ENCODE assay signal across 8 mouse cellular contexts in the genomic region with DNA sequence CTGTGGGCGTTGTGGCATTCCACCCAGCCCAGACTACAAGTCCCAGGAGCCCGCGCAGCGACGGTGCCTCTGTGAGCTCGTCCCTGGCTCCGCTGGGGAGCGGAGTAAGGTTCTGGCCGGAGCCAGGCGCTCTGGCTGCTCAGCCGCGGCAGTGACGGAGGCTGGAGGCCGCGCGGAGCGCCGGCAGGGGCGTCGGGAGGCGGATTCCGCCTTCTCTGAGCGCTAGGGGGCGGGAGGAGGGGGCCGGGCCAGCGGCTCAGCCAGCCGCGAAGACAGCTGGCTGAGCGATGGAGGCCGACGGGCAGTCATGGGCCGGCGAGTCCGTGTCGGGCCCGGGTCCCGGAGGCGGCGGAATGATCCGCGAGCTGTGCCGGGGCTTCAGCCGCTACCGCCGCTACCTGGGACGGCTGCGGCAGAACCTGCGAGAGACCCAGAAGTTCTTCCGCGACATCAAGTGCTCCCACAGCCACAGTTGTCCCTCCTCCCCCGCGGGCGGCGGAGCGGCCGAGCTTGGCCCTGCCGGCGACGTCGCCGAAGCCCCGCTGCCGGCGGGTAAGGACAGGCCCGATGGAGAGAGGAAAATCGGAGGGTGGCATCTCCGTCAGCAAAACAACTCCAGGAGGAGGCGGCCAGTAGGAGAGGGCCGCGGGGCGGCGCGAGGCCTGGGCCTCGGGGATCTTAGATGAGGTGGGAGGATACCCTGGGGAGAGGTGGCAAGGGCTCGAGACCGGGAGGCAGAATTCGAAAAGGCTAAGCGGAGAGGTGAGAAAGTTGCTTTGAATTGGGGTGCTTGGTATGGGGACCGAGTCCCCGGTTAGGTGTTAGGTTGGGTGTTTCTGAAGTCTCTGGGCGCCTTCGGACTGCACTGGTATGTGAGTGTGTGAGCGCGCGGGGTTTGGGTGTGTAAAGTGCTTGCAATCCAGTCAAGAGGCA. TPM values are rescaled to one million over a fixed set of nuclear protein-coding genes. Genes with fewer than 3 reads are reported as not detected.
DNase-seq lines count a peak whose midpoint lies in the region; ATAC-seq and TF ChIP-seq lines count a peak whose summit lies in the region.

Dstyk (plus strand) TSS at position 237 of the 933 bp plus-strand sequence.

- H3K27me3 ChIP-seq in forebrain, embryonic 10.5 days (ENCODE audit: poor library complexity, severe bottlenecking) = peaks cover 4% of the 10 kb centered on the region; the same call in 1 of the 2 replicates
- no peaks in the 10 kb centered on the region for H3K27me3 ChIP-seq in heart, embryonic 15.5 days
- no peaks in the 10 kb centered on the region for H3K27me3 ChIP-seq in liver, embryonic 14.5 days (ENCODE audit: control insufficient read depth, insufficient read depth, low read length)
- H3K27me3 ChIP-seq in neural tube, embryonic 11.5 days (ENCODE audit: control insufficient read depth, insufficient read depth, low read length) = no peaks in the 10 kb centered on the region
- no peaks in the 10 kb centered on the region for H3K27me3 ChIP-seq in stomach, postnatal 0 days (ENCODE audit: control insufficient read depth, insufficient read depth, low read length)

- H3K4me2 ChIP-seq in heart, embryonic 15.5 days = peak within 1 kb of the TSS; percentile 66
- peak within 1 kb of the TSS; percentile 83 for H3K4me2 ChIP-seq in liver, embryonic 14.5 days (ENCODE audit: low read depth)
- peak within 1 kb of the TSS; percentile 77 for H3K4me2 ChIP-seq in neural tube, embryonic 11.5 days (ENCODE audit: low read depth)
- H3K4me2 ChIP-seq in stomach, postnatal 0 days (replicated peaks; ENCODE audit: low read depth) = peak within 1 kb of the TSS; percentile 66

- under 1% methylated on average over 85 of the region's 85 CpGs for WGBS in forebrain, embryonic 10.5 days
- WGBS in heart, embryonic 15.5 days = 1% methylated on average over 81 of the region's 85 CpGs
- 1% methylated on average over 82 of the region's 85 CpGs for WGBS in liver, embryonic 14.5 days (ENCODE audit: insufficient replicate concordance)
- under 1% methylated on average over 85 of the region's 85 CpGs for whole genome bisulfite sequencing in neural tube, embryonic 11.5 days
- WGBS in stomach, postnatal 0 days = under 1% methylated on average over 80 of the region's 85 CpGs

- no peak; the same call in 1 of the 2 replicates for TF ChIP-seq EP300 in liver, embryonic 14.5 days (IDR thresholded peaks at IDR 0.05; ENCODE audit: low read depth)
- no peak for TF ChIP-seq EP300 in stomach, postnatal 0 days (optimal IDR thresholded peaks at IDR 0.05)

- peak; percentile 74 to 78 for DNase-seq in CD8-positive naive resting alpha-beta T cell, adult 2 months (ENCODE audit: low read depth in 2 of 2, low spot score in 2 of 2)
- peak; percentile 81 for DNase-seq in c-Kit-positive CD71-negative TER-119-negative erythroid progenitor cells, embryonic 14.5 days (ENCODE audit: low read depth)
- DNase-seq in forebrain, embryonic 10.5 days (ENCODE audit: extremely low spot score, low spot score) = peak; percentile 93
- peak; percentile 95 to 98 for DNase-seq in kidney, postnatal 25 days
- peak; percentile 79 to 84 (median 81) for DNase-seq in liver, embryonic 14.5 days (ENCODE audit: low read depth in 3 of 3, low spot score in 3 of 3)
- peak; percentile 97 for DNase-seq in neural tube, embryonic 11.5 days (ENCODE audit: low spot score)
- peak; percentile 94 for DNase-seq in stomach, postnatal 0 days (ENCODE audit: low spot score)

- no peaks in the 10 kb centered on the region for H3K9me3 ChIP-seq in forebrain, embryonic 10.5 days
- H3K9me3 ChIP-seq in heart, embryonic 15.5 days (replicated peaks) = no peaks in the 10 kb centered on the region
- H3K9me3 ChIP-seq in liver, embryonic 14.5 days (ENCODE audit: control insufficient read depth, low read length) = no peaks in the 10 kb centered on the region
- H3K9me3 ChIP-seq in neural tube, embryonic 11.5 days (ENCODE audit: control insufficient read depth, low read length) = no peaks in the 10 kb centered on the region
- no peaks in the 10 kb centered on the region for H3K9me3 ChIP-seq in stomach, postnatal 0 days (ENCODE audit: control insufficient read depth, low read length)

- peak within 1 kb of the TSS; percentile 94 for H3K27ac ChIP-seq in forebrain, embryonic 10.5 days
- peak within 1 kb of the TSS; percentile 95 for H3K27ac ChIP-seq in heart, embryonic 15.5 days
- H3K27ac ChIP-seq in liver, embryonic 14.5 days = peak within 1 kb of the TSS; percentile 85
- H3K27ac ChIP-seq in neural tube, embryonic 11.5 days (ENCODE audit: low read depth, low read length) = peak within 1 kb of the TSS; percentile 85
- H3K27ac ChIP-seq in stomach, postnatal 0 days (replicated peaks) = peak within 1 kb of the TSS; percentile 94

- H3K9ac ChIP-seq in heart, embryonic 15.5 days = peak within 1 kb of the TSS; percentile 77
- peak within 1 kb of the TSS; percentile 91 for H3K9ac ChIP-seq in liver, embryonic 14.5 days (replicated peaks)
- H3K9ac ChIP-seq in neural tube, embryonic 11.5 days (ENCODE audit: low read length) = peak within 1 kb of the TSS; percentile 89
- peak within 1 kb of the TSS; percentile 92 for H3K9ac ChIP-seq in stomach, postnatal 0 days (ENCODE audit: low read length)

- H3K4me3 ChIP-seq in forebrain, embryonic 10.5 days = peak within 1 kb of the TSS; percentile 65
- H3K4me3 ChIP-seq in heart, embryonic 15.5 days = peak within 1 kb of the TSS; percentile 72
- H3K4me3 ChIP-seq in liver, embryonic 14.5 days (ENCODE audit: insufficient read depth in 1 of 2, low read depth in 2 of 2, low read length in 2 of 2) = peak within 1 kb of the TSS; percentile 62 to 88
- H3K4me3 ChIP-seq in neural tube, embryonic 11.5 days (ENCODE audit: low read depth, low read length) = peak within 1 kb of the TSS; percentile 77
- H3K4me3 ChIP-seq in stomach, postnatal 0 days (ENCODE audit: low read depth, low read length) = peak within 1 kb of the TSS; percentile 79

- TF ChIP-seq CTCF in liver, embryonic 14.5 days (IDR thresholded peaks at IDR 0.05; ENCODE audit: low read depth) = peak; percentile 61
- TF ChIP-seq CTCF in stomach, postnatal 0 days (IDR thresholded peaks at IDR 0.05; ENCODE audit: low read depth) = peak; percentile 78

- peak; percentile 99 for ATAC-seq in heart, embryonic 15.5 days (replicated peaks; ENCODE audit: insufficient number of reproducible peaks, insufficient read depth, low FRiP score, low read depth)
- peak; percentile 95 for ATAC-seq in liver, embryonic 14.5 days (ENCODE audit: insufficient read depth)
- peak; percentile 97 for ATAC-seq in neural tube, embryonic 11.5 days (ENCODE audit: insufficient read depth, low FRiP score, low TSS enrichment)
- peak; percentile 99 for ATAC-seq in stomach, postnatal 0 days (ENCODE audit: low FRiP score, low TSS enrichment)

- no peaks in the 10 kb centered on the region; the same call in 1 of the 2 replicates for H3K36me3 ChIP-seq in forebrain, embryonic 10.5 days (replicated peaks)
- no peaks in the 10 kb centered on the region for H3K36me3 ChIP-seq in heart, embryonic 15.5 days
- no peaks in the 10 kb centered on the region; the same call in 1 of the 2 replicates for H3K36me3 ChIP-seq in liver, embryonic 14.5 days (replicated peaks; ENCODE audit: control insufficient read depth, insufficient read depth, low read depth)
- no peaks in the 10 kb centered on the region for H3K36me3 ChIP-seq in neural tube, embryonic 11.5 days (ENCODE audit: control insufficient read depth, insufficient read depth, low read length)
- H3K36me3 ChIP-seq in stomach, postnatal 0 days (ENCODE audit: control insufficient read depth, insufficient read depth, low read length) = no peaks in the 10 kb centered on the region

- peaks cover 47% of the 10 kb centered on the region for H3K4me1 ChIP-seq in forebrain, embryonic 10.5 days
- H3K4me1 ChIP-seq in heart, embryonic 15.5 days (replicated peaks) = peaks cover 17% of the 10 kb centered on the region
- H3K4me1 ChIP-seq in liver, embryonic 14.5 days (replicated peaks; ENCODE audit: control insufficient read depth in 2 of 2, insufficient read depth in 2 of 2, low read length in 1 of 2) = peaks cover 12 to 14% of the 10 kb centered on the region in 2 experiments
- H3K4me1 ChIP-seq in neural tube, embryonic 11.5 days (ENCODE audit: control insufficient read depth, insufficient read depth, low read length) = peaks cover 4% of the 10 kb centered on the region
- no peaks in the 10 kb centered on the region; the same call in 1 of the 2 replicates for H3K4me1 ChIP-seq in stomach, postnatal 0 days (replicated peaks; ENCODE audit: control insufficient read depth, insufficient read depth)

RNA-seq across cellular contexts. Expression of gene Dstyk, which starts in this region (rescaled TPM):
- polyA plus RNA-seq in forebrain, embryonic 10.5 days (2016; fragmentation: Nextera tagmentation; extraction: Ambion mirVana) = 14.4 and 14.9 TPM in 2 replicates
- polyA plus RNA-seq in heart, embryonic 15.5 days (2015; fragmentation: Nextera tagmentation; extraction: Ambion mirVana) = 9.2 and 11.1 TPM in 2 replicates
- polyA plus RNA-seq in liver, embryonic 14.5 days (2012; rRNA removed) = 3.3 and 4.0 TPM in 2 replicates
- polyA plus RNA-seq in liver, embryonic 14.5 days (2014; fragmentation: Nextera tagmentation; extraction: Ambion mirVana) = 3.6 TPM in 2 replicates
- polyA plus RNA-seq in neural tube, embryonic 11.5 days (2014; fragmentation: Nextera tagmentation; extraction: Ambion mirVana) = 11.7 and 12.0 TPM in 2 replicates
- 5.2 and 5.5 TPM in 2 replicates for polyA plus RNA-seq in stomach, postnatal 0 days (2015; fragmentation: Nextera tagmentation; extraction: Ambion mirVana)

Comparison
In these comparisons a context has a peak if more than half of its experiments do, and no peak if none do; other contexts are left out.
1. Peak in every context shown above with its lines: DNase-seq, ATAC-seq, H3K4me3 ChIP-seq and H3K27ac ChIP-seq.